Mouse (Mus musculus): Measurements from ENCODE around the gene Bbof1.

GRCm38 (mm10) chr12:84462856-84463255 is 54.0 kb downstream of the Bbof1 start:
- TF ChIP-seq CTCF (IDR thresholded peaks at IDR 0.05) (no peak), EP300 (IDR thresholded peaks at IDR 0.05) (no peak)

All from lung, postnatal 0 days (tissue).